Mouse (Mus musculus) erythroid progenitor cell, adult 5-6 weeks (primary cell): ENCODE results near the gene Pih1d1. TPM values are rescaled to one million over a fixed set of nuclear protein-coding genes. Genes with fewer than 3 reads are reported as not detected.
A peak's percentile ranks its signal among the peaks of the same experiment; 100 is the strongest.

ENCODE experiments used
- ATAC-seq: replicated peaks from 2 replicates; pipeline ENCODE4 v1.8.0; 2016; ENCODE audit warnings: moderate number of reproducible peaks, mild to moderate bottlenecking, moderate TSS enrichment, inconsistent platforms; ENCODE audit not compliant: poor library complexity, low FRiP score, severe bottlenecking
- total RNA-seq, 2 experiments: library from RNA; stranded (forward) in 1 of 2; stranded (reverse) in 1 of 2; fragments of 150-400 nt in 1 of 2; fragments of 186-747, 209-891 nt in 1 of 2; gene quantifications; 2 replicates each; pipeline versions ENCODE4 v1.2.3 to v1.2.4; 2015 to 2017; ENCODE audit warnings: low replicate concordance in 2 of 2

Pih1d1 gene
- total RNA-seq, 2 experiments from 2014 or later: 8.7 to 96.4 TPM

DNA sequence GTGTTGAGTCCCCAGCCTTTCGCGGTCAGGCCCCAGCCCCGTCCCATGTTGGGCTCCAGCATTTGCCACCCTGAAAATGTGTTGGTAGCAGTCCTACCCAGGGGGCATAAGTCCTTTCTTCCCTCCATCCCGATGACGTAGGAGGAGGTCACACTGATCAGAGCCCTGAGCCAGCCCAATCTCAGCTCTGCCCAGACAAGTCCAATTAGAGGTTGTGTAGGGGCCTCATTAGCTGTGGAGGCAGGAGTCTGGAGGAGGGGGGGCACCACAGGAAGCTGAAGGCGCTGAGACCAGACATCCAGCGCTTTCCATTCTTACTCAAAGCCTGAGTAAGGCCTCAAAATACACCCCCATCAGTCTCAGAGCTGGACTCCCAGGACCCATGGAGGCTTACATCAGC, 31.8 kb downstream of the Pih1d1 start:
- no peak for ATAC-seq

DNA sequence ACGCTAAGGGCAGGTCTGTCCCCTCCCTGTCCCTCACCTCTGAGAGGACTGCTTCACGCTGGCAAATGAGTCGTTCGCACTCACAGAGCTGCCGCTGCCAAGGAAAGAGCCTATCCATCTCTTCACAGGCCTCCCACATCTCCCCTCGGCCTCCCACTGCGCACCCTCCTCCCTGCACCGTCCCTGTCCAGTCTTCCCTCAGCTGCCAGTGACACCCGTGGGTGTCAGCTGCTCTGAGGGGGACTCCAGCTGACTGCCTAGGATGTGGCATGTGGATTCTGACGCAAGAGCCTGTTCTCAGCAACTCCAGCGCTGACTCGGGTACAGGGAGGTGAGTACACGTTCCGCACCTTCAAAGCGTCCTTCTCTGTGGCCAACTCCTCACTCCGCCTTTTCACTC, 35.5 kb downstream of the Pih1d1 start:
- no peak for ATAC-seq

DNA sequence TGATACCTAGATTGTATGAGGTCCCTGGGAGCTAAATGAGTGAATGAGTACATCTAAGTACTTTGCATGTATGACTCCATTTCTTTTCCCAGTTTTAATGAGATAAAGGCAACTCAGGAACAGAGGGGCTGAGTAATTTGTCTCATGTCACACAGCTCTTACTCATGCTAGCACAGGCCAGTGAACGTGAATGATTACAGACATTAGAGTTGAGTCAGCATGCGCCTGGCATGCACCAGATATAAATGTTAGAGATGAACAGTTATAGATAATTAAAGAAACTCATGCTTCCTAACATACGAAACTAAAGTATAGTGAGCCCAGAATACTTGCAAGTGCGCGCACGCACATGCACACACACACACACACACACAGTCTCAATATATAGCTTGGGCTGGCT, 36.1 kb downstream of the Pih1d1 start:
- ATAC-seq: 0 out of 2 replicates have a peak, but pooled peaks have one; percentile 12

DNA sequence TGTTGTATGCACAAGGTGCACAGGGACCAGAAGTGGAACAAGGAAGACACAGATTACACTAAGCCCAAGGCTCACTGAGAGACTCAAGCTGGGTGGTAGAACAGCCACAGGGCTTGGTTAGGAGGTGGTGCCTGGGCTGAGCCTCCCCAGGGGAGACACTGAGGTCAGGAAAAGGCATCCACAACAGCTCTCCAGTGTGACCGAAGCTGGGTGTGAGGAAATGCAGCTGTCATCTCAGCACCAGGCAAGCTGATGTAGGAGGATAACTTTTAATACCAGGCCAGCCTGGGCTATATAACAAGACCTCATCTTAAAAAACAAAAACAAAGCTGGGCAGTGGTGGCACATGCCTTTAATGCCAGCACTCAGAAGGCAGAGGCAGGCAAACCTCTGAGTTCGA, 37.1 kb downstream of the Pih1d1 start:
- no peak for ATAC-seq

DNA sequence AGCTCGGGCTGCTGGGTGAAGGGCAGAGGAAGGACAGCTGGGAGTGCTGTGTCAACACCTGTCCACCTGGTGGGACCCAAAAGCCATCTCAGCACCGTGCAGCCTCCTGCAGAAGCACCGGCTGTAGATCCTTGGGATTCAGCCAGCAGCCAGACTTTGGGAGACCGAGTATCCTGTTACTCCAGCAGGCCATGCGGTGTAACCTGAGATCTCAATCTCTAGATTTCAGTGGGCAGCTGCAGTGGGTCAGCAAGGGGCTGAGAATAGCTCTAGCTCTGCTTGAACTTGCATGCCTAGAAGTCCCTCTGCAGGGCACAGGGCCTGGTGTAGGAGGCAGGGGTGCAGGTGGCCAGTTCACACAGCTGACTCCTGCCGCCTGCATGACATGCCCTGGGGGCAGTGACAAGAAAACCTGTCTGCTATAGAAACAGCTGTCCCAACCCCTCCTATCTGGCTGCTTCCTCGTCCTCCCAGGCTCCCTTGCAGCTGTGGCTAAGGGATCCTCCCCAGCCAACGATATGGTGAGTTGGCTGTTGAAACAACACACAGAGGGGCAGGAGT, 37.8 kb downstream of the Pih1d1 start:
- no peak for ATAC-seq

DNA sequence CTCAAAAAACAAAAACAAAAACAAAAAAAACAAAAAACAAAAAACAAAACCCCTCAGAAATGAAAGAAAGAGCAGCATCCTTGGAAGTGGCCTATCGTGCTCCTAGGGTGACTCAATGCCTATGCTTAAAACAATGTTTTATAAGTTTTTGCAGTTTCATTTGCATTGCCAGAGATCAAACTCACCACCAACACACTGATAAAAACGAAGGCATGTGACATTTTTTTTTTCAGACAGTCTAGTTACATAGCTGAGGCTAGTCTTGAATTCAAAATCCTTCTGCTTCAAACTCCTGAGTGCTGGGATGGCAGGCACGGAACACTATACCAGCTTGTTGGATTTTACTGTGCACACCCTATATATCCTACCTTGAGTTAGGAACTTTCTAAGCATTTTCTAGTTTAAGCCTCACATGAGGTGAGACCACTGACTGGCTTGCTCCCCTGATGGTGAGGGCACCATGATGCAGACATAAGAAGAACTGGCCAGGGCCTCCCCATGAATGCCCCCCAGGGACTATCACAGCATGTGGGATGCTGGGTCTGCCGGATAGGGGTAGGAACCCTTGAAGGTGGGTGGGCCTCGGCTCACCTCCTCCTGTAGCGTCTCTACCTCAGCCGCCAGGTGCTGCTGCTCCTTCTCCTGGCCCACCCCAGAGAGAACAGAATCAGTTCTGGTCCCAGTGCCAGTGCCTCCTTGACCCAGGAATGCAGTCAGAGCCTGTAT, 38.6 kb downstream of the Pih1d1 start:
- ATAC-seq: no peak

DNA sequence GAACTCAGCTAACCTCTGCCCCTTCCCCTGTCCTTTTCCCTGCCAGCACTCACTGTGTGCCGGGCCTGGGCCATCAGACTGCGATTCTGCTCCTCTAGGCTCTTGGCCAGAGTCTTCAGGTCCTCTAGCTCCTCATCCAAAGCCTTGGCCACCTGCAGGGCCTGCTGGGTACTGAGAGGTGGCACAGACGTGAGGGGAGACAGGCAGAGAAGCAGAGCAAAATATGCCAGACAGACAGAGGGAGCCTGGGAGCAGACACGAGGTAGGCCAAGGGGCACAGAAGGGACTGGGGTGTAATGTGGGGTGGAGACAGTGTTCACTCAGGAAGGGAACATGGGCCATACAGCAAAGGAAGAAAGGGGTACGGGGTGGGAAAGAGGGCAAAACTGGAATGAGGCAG, 39.3 kb downstream of the Pih1d1 start:
- no peak for ATAC-seq

DNA sequence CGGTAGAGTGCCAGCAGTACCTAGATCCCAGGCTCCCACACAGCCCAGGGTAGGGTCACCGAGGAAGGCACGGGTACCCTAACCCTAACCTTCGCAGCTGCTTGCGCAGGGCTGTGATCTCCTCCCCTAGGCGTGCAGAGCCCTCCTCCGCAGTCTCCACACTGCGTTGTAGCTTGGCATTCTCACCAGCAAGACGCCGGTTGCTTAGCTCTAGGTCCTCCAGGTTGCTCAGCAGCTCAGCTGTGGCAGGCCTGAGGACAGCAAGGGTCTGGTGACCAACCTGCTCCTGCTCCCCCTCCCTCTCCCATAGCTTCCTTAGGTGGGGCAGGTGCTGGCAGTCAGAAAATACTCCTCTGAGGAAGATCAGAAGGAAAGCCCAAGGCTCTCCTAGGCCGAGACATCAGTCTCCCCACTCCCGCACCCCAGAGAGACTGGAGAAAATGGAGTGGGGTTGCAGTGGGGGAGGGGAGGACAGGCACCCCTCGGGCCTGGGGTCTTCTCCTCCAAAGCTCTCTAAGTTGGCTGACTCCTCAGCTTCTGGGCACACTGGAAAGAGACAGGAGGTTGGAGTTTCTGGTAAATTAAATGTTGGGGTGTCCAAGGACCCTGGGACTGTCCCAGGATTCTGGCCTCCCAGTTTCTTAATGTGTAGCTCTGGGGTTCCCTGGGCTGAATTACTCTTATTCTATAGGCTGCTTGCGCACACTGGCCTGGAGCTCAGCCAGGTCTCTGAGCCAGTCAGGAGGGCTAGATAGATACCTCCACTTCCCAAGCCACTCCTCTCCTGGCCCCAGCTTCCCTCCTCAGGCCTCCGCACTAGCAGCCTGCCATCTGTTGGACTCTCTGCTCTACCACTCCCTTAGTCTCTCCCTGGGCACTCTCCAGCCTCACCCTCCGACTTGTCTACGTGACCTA, 40.0 kb downstream of the Pih1d1 start:
- peak; percentile 17; the same call in 1 of the 2 replicates for ATAC-seq

DNA sequence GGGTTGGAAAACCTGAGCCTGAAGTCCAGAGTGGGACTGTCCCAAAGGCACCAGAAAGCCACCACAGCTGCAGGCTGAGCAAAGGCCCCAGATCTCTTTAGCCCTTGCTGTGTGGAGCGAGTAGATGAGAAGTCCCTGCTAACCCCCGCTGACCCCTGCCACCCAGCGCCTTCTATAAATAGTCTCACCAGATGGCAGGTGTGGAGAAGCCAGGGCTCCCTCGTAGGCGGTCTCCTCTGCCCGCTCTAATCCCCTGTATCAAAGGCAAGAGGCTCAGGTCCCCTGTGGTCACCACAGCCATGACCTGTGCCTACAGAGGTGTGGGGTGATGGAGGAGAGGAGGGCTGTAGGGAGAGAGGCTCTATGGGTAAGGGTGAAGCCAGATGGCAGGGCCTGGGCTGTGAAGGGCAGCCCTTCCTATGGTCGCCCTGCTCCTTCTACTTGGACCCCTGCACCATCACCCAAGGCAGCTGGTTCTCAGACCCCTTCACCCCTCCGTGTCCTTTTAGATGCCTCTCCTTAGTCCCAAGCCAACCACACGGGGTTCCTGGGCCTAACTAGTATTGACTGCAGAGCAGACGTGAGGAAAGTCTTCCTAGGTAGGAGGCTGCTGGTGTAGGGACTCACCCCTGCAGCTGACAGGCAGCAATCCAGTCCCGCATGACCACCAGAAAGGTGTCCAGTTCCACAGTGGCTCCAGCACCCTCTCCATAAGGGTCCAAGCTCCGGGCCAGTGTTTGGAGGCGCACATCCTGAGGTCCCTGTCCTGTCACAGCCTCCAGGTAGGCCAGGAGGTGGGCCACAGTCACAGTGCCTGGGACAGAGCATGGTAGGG, 41.5 kb downstream of the Pih1d1 start:
- no peak for ATAC-seq

DNA sequence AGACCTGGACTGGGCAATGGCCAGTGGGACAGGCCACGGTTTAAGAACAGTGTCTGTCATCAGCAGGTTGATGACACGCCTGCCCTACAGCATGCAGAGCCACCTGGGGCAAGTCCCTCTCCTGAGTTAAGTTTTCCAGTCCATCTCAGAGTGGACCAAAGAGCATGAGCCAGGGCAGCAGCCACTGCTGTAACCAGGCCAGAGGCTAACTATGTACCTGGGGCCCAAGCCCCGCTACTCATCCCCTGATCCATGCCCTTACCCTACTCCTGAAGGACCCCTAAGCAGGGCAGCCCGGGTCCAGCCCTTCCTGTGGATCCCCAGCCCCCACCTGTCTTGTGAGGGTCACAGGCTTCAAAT, 42.1 kb downstream of the Pih1d1 start:
- ATAC-seq: no peak

DNA sequence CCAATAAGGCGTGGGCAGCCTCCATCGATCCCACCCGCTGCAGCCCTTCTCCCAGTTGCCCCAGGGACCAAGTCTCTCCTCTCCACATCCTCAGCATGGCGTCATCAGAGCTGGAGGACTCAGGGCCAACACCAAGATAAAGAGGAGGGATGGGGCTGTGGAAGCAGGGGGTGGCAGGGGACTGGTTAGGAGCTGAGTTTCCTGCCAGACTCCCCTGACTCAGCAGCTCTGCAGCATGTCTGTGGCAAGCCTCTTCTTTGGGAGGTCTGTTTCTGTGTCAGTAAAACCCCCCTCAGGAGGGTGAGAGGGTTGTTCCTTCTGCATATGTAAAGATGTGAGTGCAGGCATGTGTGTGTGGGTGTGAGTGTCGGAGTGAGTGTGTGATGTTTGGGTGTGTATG, 42.9 kb downstream of the Pih1d1 start:
- ATAC-seq: no peak

DNA sequence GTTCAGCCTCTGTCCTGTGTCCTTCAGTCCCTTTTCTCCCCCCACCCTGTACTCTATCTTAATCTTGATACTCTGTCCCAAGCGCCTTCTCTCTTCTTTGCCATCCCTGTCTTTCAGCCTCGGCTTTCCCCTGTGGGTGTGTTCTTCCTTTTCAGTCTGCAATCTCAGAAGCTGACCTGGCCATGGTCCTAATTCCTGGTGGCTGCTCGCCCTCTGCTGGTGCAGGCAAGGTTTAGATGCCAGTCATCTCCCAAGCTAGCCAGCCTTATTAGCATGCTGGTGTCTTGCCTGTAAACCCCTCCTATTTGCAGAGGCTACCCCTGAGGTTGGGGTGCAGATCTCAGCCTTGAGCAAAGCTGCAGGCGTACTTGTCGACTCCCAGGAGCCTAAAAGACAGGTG, 44.3 kb downstream of the Pih1d1 start:
- no peak for ATAC-seq

DNA sequence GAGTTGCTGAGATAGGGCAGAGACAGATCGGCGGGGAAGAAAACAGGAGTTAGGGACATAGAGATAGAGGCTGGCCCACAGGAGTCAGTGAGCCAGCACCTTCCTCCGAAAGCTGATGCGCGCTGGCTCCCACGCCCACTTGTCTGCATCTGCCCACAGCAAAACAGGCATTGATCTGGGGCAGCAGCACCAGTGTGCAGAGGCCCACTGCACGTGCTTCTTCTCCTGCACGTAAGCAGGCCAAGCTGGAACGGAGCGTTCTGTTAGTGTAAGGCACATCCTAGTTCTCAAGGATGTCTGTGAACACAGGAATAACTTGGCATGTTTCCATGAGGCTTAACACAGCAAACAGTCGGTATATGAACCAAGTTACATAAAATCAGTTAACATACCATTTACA, 44.9 kb downstream of the Pih1d1 start:
- no peak for ATAC-seq

DNA sequence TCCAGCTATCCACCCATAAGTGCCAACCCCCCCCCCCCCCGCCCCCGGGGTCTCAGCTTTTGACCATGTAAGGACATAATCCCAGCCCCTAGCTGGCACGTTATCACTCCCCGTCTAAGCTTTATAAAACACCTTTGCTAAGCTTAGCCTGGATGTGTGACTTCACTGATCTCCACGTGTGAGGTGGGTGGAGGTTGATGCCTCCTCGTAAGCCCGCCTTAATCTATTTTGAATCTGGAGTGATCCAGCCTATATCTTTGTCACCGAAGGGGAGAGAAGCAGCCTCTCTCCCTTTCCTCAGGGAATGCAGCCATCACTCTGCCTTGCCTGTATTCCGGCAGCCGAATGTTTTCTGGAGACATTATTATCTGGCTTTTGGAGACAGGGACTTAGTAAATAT, 48.6 kb downstream of the Pih1d1 start:
- no peak for ATAC-seq

DNA sequence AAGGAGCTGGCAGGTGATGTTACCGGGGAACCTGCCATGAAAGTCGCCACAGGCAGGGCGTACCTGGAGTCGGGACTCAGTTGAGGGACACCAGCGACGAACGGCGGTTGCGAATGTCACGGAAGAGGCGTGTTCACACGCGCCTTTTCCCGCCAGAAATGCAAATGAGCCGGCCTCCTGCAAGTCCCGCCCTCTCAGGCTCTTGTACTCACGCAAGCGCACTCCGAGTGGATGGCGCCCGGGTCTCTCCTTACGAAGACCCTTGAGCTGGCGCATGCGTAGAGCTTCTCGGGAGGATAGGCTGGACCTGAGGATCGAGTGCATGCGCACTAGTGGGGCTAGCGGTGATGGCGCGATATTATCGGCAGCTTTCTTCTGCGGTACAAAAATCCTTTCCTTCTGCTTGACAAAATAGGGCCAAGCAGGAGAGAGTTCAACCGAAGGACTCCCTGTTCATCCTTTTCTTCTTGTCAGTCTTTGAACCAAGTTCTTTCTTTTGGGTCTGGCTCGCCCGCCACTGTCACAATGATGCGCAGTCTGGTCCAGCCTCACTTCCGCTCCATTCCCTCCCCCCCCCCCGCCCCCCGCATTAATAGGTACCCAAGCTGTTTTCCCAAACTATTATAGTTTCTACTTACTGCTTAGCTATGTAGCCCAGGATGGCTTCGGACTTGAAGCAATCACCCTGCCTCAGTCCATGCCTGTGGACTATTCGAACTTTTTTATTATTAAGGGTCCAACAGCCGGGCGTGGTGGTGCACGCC, 50.5 kb downstream of the Pih1d1 start, which contains the start of gene Ccdc155:
Gene Ccdc155, minus strand, starts transcription at position 513 of the 764 bp plus-strand sequence.
- ATAC-seq: peak; percentile 88

DNA sequence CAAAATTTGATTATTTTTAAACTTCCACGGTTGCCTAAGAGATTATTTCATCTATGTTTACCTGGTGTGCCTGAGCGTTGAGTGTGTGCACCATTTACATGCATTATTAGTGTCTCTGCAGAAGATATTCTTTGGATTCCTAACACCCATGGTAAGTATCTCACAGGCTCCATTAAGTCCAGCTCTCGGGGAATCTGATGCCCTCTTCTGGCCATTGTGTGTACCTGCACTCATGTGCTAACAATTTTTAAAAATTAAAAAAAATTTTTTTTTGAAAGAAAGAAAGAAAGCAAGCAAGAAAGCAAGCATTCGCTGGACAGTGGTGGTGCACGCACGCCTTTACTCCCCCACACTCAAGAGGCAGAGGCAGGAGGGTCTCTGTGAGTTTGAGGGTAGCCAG, 54.2 kb downstream of the Pih1d1 start:
- ATAC-seq: no peak
